Mouse (Mus musculus) liver, adult (tissue): ENCODE data around the gene Map2k7.

Source experiments
- GATA4 ChIP-seq: IDR thresholded peaks from 2 replicates; pipeline ENCODE4 v1.6.1; 2014; ENCODE audit warnings: mild to moderate bottlenecking, low read length; ENCODE audit not compliant: insufficient replicate concordance

The Map2k7 gene

DNA sequence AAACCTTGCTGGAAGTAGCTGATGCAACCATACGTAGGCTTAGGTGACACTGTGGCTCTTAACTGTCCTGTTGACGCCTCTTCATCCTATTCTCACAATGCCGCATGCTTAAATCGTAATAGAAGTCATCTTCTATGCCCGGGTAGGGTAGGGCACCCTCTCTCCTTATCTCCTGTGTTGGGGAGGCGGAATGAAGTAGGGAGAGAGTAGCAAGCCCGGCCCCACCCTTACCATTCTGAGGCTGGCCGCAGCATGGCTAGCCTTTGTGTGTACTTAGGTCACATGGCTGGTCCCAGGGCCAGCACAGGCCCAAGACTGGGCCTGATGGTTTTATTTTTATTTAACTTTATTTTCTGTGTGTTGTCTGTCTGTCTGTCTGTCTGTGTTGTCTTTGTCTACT lies 8.7 kb downstream of the Map2k7 start:
- no peak for TF ChIP-seq GATA4

DNA sequence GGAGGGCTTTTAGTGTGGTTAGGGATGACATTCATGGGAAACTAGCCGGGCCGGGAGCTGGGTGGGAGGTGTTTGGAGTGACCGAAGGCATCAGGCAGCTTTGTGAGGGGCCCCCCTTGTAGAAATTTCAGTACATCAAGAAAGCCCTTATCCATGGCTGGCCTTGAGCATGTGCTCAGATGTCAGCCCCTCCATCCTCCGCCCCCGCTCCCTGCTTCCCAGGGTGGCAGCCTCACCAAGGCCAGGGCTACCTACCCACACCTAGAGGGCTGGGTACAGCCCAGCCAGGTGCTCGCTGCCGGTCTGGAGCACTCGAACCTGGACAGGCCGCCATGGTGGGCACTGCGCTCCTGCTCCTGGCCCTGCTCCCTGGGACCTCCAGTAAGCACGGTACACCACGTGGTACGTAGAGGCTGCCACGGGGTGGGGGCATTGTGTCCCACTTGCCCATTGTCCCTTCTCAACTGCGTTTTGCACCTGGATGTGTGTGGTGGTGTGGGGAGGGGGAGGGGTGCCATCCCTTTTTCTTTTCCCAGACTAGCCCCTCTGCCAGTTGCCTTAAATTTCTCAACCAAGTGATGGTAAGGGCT lies 9.5 kb downstream of the Map2k7 start, which contains the start of gene Tgfbr3l:
TSS of gene Tgfbr3l (plus strand) at position 264 of the 590 bp plus-strand sequence.
- TF ChIP-seq GATA4 = no peak

DNA sequence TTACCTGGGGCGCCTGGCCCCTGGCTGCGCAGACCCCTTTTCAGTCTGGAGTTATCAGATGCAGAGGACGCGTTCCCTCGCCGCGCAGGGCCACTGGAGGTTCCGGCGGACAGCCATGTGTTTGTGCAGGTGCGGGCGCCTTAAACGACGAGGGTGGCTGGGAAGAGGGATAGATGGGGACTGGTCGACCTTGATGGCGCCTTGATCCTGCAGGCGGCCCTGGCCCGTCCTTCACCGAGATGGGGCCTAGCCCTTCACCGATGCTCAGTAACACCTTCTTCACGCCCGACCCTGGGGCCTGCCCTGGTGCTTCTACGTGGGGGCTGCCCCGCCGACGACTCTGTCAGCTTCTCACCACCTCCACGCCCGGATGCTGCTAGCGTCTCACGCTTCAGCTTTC lies 10.7 kb downstream of the Map2k7 start:
- TF ChIP-seq GATA4 = no peak

DNA sequence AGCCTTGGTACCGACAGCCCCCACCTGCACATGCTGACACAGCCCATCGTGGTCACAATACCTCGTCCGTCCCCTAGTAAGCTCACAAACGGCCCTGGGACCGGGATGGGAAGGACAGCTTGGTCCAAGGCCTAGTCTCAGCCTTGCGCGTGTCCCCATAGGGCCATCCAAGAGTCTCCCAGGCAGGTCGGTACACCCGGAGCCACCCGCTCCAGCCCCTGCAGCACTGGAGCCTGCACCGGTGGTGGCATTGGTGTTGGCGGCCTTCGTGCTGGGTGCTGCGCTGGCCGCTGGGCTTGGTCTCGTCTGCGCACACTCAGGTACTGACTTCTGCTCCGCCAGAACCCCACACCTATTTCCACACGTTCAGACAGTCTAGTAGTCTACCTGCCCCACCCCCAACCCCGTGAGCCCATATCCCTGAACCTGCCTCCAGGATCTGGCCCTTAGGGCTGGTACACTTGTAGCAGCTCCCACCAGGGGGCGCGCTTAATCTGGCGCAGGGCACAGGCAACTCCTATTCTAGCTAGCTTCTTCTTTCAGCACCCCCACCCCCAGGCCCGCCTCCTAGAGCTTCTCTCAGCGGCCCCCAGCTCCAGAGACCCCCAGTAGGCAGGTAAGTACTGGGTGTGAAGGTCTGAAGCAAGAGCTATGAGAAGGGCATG lies 11.9 kb downstream of the Map2k7 start:
- TF ChIP-seq GATA4 = no peak

DNA sequence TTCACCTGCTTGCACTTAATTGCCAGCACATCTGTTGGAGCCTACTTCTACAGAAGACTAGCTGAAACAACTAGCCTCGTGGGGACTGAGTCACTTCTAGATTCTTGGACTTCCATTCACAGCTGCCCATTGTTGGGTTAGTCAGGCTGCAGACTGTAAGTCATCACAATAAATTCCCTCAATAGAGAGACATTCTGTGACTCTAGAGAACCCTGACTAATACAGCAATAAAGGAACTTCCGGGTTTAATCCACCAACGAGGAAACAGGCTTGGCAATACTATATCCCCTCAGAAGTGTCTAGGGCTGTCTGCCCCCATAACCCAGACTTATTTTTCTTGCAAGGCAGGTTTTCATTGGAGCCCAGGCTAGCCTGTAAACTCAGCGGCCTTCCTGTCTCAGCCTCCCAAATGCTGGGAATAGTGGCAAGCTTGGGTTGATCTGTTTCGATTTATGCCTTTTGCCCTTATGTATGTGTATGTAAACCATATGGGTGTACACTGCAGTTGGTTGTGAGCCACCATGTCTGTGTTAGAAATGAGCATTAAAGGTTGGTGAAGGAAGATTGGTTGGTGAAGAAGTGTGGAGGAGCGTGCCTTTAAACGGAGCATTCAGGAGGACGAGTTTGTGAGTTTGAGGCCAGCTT lies 13.7 kb downstream of the Map2k7 start:
- TF ChIP-seq GATA4 = no peak

DNA sequence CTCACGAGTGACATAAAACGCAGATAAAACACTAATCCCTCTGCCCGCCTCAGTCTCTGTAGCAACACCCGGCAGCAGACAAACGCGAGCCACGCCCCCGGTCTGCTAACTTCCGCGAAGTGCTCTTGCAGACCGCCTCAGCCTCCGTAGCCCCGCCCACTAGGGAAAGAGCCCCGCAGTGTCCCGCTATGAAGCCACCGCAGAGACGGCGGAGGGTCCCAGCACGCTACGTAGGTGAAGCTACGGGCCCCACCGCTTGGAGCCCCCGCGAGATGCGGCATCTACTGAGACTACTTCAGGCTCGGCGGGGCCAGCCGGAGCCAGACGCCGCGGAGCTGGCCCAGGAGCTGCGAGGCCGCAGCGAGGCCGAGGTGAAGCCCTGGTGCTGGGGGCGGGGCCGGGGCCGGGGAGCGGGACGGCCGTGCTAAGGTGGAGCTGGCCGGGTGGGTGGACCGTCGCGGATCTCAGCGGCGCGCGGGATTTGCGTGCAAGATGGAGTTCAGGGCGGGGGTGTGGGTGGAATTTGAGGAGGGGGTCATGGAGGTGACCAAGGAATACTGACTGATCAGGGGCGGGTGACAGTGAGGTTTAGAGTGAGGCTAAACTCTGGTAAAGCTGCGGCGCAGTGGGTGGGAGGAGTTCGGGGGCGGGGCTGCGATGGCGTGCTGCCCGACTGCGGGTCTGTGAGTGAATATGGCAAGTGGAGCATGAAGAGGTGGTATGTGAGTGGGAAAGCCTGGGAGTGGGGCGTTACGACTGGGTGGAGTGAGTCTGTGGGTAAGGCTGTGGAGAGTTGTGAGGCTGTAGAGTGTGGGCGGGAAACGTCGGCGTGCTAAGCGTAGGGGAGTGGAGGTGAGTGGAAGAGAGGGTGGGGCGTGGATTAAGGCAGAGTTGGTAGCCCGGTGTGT lies 14.6 kb downstream of the Map2k7 start, which contains the start of gene Snapc2:
TSS of gene Snapc2 (plus strand) at position 147 of the 908 bp plus-strand sequence.
- TF ChIP-seq GATA4 = peak; percentile 12; the same call in 1 of the 2 replicates

DNA sequence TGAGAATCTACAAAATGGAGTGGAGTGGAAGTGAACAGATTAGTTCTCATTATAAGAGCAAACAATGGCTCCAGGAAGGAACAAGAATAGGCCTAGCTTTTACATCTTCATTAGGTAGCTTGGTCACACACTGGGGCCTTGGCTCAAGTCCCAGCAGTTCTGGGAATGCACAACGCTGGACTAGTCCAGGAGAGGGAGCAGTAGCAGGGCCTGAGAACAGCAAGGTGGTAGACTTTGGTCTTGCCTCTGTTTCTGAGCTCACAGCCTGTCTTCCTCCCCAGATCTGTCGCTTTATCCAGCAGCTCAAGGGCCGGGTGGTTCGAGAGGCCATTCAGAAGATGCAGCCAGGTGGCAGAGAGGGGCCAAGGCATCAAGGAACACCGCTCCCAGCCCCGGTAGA lies 15.5 kb downstream of the Map2k7 start:
- TF ChIP-seq GATA4 = no peak

DNA sequence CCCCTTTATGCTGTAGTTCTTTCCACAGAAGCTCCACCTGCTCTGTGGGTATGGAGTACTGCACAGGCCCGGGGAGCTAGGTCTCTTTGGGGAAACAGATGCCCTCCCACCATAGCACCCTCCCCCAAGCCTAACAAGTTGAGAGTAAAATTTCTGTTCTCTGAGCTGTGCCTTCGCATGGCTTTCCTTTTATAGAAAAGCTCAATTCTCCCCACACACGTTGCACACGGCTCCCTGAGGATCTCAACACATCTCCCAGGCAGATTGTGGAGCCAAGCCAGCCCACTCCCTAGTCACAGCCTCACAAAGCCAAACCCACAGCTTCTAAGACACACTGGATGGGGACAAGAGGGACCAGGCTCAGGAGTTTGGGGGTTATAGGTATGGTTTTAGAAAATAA lies 18.4 kb downstream of the Map2k7 start:
- no peak for TF ChIP-seq GATA4

DNA sequence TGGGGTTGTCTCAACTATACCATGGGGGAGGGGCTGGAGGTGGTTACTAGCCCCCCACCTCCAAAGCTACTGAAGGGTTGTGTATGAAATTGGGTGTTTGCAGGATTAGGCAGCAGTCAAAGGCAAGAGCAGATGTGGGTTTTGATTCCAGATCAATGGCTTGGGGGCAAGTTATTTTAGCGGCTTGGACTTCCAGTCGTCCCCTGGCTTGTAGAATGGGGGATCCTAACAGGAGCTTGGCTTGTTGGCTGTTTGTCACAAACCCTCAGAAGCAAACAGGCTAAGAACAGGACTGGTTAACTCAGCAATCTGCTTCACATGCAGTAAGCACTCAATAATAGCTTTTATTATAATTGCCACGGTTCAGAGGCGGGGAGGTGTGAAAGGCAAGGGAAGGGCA lies 18.8 kb downstream of the Map2k7 start:
- no peak for TF ChIP-seq GATA4

DNA sequence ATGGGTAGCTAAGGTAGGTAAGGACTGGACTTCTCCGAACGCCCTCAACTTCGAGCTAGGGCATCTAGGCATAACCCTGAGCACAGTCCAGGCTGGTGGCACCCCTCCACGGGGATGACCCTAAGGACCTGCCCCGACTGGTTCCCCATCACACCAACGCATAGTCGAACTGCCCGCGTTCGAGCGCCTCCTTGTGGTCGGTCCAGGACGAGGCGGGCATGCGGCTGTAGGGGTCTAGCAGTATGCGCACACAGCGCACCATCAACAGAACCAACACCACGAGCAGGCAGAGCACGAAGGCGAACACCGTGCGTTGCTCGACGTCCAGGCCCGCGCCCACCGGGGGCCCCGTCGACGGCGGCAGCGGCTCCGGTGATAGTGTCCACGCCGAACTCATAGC lies 19.7 kb downstream of the Map2k7 start:
- TF ChIP-seq GATA4 = no peak

DNA sequence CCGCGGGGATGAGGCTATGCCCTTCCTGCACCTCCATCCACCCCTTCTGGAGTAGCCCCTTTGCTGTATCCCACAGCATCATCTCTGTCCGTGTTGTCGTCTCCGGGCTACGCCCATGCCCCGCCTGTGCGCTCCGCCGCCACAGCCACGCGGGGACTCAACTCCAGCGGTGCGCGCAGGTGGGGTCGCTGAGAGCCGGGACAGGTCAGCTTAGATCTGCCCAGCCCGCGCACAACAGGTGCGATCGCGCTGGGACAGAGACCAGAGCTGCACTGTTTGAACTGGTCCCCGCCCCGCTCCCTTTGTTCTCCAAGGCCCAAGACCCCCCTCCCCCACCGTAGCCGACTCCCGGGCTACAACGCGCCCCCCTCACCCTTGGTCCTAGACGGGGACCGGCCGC lies 20.1 kb downstream of the Map2k7 start:
- TF ChIP-seq GATA4 = no peak

DNA sequence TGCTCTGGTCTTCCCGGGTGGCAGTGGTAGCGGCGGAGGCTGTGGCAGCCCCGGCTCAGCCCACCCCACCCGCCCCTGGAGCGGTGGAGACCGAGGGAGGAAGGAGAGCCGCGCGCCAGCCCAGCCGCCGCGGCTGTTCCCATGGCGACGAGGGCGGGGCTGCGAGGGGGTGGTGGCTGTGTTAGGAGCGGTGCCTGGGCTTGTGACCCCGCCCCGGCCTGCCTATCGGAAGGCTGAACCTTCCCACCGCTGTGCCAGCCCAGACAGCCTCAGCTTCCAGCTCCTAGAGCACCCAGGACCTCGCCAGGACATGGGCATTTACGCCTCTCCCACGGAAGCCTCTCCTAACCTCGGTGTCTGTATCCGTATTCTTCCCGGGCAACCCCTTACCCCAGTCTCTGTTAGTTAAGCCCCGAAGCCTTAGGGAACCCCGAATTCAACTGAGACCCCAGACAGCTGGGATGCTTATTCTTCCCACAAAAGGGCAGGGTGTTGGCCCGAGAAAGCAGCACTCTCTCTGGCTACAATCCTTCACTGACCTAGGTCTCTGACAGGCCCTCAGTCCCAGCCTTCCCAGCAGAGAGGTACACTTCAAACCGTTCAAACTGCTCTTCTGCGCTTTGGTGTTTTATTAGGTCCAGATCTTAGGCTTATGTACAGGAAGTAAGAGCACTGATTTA lies 20.7 kb downstream of the Map2k7 start, which contains the start of gene Ctxn1:
TSS of gene Ctxn1 (minus strand) at position 150 of the 680 bp plus-strand sequence.
- no peak for TF ChIP-seq GATA4

DNA sequence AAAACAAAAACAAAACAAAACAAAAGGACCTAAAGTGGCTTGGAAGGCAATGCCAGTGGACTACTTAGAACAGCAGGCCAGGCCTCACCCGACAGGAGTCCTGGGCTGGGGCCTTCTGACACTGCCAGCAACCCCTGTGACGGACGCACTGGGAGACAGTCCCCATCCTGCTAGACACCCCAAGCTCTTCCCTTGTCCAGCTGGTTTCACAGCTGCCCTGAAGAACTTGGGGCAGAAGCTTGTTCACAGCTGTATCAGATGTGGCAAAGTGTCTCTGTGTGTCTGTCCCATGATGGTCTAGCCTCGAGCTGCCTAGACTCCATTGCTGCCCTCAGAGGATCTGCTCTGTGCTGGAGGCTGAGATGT lies 21.2 kb downstream of the Map2k7 start:
- no peak for TF ChIP-seq GATA4

DNA sequence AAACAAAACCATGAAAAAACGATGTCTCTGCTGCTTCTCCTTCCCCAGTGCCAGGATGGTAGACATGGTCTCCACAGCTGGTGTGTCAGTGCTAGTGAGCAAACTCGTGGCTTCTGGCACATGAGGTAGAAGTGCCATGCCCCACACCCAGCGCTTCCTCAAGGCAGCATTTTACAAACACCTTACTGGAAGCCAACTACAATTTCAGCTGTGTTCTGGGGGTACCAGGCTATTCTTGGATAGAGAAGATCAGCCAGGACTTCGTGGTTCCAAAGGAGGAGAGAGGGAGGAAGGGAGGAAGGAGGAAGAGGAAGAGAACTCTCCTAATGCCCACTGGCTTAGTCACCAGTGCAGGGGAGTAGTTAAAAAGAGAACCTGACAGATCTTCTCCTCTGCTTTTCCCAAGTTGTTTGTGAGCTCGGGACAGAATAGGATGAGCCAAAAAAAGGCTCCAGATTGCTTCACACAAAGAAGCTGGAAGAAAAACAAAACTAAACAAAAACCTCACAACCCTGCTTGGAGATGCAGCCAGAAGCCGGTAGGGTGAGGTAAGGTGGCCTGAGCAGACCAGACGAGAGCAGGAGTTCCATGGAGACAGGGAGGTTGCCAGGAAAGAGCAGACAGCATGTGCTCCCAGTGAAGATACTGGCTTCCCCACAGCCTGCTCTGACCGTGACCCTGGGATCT lies 24.7 kb downstream of the Map2k7 start:
- no peak for TF ChIP-seq GATA4
